Mouse (Mus musculus): ENCODE measurements around the gene Ankib1.

DNA sequence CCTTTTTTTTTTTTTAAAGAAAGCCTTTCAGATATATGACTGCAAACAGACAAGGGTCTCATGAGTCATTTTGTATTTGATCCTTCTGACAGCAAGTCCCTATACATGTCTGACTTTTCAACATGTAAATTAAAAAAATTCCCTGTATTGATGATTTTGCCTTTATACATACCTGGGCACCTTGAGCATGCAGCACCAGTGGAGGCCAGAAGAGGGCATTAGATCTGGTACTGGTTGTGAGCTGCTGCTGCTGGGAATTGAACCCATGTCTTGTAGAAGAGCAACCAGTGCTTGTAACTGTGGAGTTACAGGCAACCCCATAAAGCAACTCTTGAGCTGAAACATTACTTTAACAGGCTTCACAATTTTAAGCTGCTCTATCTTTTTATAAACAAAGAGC, 20.1 kb downstream of the Ankib1 start:
- TF ChIP-seq POLR2A (IDR thresholded peaks at IDR 0.05; ENCODE audit: borderline replicate concordance, control insufficient read depth, low read depth, low read length), result no peak
- TF ChIP-seq CTCF (IDR thresholded peaks at IDR 0.05; ENCODE audit: control insufficient read depth, insufficient read depth, low read length), result peak; percentile 48

All from bone marrow, adult 2 months (tissue).